Mouse (Mus musculus): ENCODE measurements around the gene Rgs7bp.

GRCm38 (mm10) chr13:105015710-105016404 is 38.9 kb downstream of the Rgs7bp start:
- TF ChIP-seq CTCF (IDR thresholded peaks at IDR 0.05; ENCODE audit: insufficient read depth, low read depth, low read length) (no peak), POLR2A (IDR thresholded peaks at IDR 0.05; ENCODE audit: insufficient read depth, low read depth, low read length) (no peak)
